Mouse (Mus musculus) ES-CJ7 (cell line): ENCODE results near the gene Kti12.

ENCODE experiments used
- DNase-seq: peaks from one replicate; pipeline ENCODE4 v3.0.0; 2011; ENCODE audit warnings: low read depth, low spot score

Kti12 gene

DNA sequence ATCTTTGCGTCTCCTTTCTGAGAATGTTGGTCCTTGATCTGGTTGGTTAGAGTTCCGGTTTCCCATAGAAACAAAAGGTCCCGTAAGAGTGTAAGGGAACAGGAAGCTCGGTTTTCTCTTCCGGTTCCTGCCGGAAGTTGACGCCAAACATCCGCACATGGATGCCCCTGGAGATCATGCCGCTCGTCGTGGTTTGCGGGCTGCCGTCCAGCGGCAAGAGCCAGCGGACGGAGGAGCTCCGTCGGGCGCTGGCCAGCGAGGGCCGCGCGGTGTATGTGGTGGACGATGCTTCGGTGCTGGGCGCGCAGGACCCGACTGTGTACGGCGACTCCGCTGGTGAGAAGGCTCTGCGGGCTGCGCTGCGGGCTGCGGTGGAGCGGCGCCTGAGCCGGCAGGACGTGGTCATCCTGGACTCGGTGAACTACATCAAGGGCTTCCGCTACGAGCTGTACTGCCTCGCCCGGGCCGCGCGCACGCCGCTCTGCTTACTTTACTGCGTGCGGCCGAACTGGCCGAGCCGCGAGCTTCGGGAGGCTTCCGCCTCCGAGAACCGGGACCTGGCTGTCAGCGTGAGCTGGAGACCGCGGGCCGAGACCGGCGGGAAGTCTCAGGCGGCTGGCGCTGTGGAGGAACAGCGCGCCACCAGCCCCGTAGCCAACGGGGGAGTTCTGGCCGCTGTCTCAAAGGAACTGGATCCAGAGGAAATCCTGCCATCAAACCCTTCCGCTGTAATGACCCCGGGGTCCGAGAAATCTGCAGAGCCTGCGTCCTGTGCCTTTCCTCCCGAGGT lies at the start of gene Kti12:
Gene Kti12 (plus strand): TSS at position 71 of the 790 bp plus-strand sequence.
- peak; percentile 81 for DNase-seq

DNA sequence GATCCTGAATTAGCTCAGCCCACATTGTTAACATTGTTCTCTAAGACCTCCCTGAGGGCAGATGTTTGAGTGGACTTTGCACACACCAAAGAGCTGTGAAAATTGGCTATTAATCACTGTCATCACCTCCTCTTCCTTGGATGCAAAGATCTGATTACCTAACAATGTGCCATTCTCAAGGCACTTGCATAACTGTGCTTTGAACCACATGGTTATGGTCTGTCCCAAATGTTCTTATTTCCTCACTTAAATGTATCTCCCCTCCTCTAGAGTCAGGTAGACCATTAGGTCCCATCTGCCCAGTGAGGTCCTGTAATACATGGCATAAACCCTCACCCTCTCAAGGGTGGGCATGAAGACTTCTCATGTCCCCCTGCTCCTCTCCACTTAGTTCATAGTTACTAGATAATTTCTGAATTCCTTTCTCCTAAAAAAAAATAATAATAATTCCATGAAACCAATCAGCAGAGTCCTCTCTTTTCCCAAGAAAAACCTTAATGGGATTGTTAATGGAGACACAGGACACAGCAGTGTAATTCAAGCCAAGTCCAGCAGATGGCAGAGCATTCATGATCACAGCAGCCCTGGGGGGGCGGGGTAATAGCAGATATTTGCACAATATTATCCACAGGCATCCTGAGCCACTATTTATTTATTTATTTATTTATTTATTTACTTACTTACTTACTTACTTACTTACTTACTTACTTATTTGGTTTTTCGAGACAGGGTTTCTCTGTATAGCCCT lies 49.3 kb upstream of the Kti12 start:
- DNase-seq, result peak; percentile 51

DNA sequence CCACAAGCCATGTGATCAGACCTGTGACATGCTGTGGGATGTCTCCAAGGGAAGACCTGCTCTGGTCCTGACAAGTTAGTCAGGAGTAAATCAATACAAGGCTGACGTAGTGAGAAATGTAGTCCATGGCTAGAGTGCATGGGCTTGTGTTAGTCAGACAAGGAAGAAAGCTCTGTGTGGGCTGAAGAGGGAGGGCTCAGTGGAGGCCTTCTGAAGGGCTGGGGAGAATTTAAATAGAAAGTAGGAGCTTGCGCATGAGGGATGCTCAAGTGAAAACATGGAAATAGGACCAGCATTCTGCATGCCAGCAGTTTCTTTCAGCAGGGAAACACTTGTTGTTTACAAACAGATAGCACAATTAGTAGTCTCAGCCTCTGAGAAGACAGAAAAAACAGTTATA lies 44.0 kb upstream of the Kti12 start:
- DNase-seq, result no peak

DNA sequence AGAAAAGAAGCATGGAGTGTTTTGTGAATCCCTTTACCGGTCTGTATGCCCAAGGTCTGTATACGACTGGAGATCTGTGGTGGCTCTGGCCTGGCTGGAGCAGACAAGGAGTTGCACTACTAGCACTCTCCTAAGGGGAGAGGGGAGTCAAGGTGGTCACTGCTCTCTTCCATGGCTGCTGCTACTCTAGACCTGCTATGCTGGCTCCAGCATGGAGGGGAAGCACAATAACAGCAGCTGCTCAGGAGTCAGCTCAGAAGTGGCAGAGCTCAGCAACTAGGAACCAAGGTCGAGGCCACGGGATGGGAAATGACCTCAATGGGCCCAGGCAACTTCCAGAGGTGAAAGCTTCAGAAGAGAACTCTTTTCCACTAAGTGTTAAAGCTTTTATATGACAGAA lies 36.4 kb upstream of the Kti12 start:
- DNase-seq, result no peak

DNA sequence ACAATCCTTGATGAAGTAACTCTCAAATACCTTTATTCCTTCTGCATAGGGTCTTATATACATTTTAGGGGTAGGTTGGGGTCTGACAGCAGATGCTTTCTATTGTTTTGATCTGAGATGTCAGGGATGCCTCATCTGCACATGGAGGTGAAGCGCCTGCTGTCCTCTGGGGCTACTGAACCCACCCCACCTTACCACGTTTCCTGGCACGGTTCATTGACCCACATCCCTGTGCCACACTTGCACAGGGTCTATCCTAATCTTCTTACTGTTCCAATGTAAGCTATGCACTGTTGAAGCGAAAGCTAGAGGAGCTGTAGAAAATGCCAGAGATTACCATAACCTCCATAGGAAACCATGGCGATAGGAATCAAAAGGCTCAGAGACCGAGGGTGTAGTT lies 36.0 kb upstream of the Kti12 start:
- no peak for DNase-seq

DNA sequence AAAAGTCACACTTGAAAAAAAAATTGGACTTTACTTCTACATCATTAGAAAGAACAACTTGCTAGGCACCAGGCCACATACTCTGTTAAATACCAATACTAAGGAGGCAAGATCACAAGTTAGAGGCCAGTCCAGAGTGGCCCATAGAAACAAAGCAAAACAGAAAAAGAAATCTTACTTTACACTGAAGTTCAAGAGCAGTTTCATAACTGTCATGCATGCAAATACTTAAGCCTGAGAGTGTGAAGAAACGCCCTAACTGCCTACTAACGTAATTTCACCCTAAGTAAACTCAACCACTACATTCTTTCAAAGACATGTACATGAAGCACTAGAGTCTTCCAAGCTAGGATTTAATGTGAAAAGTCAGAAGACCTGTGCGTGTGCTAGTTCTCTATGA lies 21.9 kb upstream of the Kti12 start:
- DNase-seq, result no peak

DNA sequence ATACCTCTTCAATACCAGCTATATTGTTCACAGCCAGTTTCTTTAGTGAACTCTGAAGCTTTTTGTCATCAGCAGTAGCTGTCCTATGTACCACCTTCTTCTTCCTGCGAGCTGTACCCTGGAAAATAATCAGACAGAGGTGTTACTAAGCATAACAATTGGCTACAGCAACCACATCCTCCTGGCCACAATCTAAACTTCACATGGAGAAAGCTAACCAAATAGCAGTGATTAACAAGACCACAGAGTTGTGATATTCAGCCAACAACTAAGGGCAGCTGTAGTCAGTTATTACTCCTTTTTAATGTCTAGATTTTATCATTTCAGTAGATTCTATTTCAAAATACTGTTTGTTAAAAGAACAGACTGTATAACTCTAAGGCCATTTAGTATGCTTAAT lies 21.5 kb upstream of the Kti12 start:
- no peak for DNase-seq

DNA sequence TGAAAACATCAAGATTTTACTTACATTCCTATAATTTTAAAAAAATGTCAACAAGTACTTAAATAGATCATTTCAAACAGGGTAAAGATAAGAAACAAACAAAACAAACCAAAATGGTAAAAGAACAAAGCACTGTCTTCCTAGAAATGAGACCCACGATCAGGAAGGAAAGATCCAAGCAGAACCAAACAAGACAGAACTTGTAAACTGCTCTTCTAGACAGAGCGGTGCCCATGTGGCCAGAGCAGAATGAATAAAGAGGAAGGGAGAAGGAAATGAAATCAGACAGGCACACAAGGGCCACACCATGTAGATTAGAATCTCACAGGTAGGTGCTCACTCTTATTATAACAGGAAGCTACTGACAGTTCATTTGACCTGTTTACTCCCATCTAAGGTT lies 20.9 kb upstream of the Kti12 start:
- no peak for DNase-seq

DNA sequence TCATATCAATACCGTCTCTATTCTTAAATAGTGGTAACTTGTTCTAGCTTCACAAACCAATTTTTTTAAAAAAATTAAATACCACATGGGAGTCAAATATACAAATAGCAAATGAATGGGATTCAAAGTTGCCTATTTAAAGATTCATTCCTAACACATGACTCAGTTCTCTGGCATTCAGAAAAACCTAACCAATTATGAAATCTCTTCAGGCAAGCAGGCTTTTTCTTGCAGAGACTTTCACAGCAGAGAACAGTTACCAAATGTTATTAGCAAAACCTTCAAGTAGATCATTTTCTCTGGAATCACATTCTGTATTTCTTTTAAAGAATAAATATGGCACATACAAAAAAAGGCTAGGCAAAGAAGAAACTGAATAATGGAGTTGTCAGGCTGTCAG lies 16.9 kb upstream of the Kti12 start:
- no peak for DNase-seq

DNA sequence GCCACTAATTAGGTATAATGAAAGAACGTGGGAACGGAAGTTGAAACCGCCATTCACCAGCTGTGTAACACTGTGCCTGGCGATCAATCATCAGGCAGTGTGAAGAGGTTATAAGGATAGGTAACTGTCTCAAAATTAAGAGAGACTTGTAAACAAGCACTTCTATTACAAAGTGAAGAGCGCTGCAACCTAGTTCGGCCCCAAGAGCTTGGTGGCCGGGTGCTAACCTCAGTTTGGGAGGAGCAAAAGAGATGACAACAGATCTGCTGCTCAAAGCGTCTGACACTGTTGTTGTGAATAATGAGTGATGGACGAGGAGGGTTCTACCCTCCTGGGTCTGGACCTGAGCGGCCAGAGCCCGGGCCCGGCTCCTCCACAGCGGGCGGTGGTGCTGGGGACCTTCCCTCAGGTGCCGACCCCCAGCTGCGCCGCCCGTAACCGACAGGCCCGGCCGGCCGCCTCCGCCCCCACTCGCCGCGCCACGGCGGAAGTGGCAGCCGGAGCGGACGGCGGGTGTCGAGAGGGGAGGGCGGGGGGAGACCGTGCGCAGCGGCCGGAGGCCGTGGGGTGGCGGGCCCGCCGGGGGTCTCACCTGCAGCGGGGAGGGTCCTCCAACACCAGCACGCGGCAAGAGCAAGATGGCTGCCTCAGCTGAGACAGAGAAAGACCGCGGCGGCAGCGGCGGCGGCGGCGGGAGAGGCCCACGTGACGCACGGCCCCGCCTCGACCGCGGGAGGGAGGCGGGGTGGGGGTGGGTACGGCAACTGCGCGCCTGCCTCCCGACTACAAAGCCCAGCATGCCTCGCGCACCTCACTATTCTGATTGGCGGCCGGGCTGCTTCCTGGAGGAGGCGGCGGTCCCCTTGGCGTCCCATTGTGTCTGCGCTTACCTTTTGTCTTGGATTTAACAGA lies 14.4 kb upstream of the Kti12 start, which contains the start of gene Btf3l4:
Gene Btf3l4 (minus strand): TSS at position 699 of the 912 bp plus-strand sequence.
- peak; percentile 96 for DNase-seq

DNA sequence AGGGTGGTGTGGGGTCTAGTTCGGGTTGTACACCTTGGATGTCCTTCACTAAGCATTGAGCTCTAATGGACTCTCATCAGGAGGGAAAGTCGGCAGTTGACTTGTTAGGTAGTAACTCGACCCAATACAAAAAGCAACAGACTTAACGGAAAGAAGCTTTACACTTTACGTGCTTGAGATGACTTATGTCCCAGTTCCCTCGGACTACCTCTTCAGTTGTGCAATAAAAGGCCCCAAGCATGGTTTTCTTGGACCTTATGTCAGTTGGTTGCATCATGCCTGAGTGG lies 13.8 kb upstream of the Kti12 start:
- no peak for DNase-seq

DNA sequence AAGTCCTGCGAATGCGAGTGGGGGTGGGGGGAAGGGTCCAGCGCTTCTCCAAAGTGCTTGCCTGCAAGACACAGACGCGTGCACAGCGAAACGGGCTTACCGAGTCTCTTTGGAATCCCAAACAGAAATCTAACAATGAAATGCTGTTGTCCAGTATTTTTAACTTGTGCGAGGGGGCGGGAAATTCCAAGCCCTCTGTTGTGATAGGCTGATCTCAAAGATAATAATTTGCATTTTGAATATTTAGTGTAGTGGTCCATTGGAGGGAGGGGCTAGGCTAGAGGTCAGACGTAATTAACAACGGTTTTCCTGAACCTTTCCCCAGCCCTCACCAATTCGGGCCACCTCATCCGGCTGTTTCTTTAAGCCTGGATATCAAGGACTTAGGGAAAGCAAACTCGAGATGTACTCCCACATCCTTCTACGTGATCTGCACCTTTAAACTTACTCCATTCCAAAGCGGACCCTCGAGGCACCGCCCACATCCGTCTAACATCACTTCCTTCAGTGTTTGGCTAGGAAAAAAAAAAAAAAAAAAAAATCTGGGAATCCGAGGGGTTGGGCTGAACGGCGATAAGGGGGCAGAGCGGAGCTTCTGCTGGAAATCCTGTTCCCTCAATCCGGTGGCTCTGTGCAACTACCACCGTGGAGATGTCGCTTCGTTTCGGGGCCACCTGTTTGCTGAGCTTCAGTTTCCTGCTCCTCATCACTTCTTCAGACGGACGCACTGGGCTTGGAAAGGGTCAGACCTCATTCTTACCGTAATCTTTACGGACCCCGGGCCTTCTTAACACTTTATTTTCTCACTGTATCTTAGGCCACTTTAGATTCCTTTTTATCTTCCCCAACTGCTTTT lies 13.2 kb upstream of the Kti12 start, which contains the start of gene Txndc12:
Gene Txndc12 (plus strand): TSS at position 487 of the 856 bp plus-strand sequence.
- DNase-seq, result peak; percentile 93

DNA sequence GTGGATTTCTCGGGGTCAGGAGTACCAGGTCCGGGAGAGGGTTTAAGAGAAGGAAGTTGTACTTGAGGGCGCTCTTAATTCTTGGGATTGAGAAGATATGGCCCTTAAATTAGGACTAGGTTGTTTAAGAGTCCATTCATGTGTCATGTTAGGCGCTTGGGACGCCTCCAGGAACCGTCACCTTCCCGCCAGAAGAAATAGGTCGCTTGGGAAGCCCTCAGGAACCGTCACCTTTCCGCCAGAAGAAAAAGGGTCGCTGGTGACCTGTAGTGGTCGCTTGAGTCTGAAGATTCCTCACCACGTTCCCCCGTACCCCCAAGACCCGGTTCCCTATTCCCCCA lies 12.6 kb upstream of the Kti12 start:
- no peak for DNase-seq

DNA sequence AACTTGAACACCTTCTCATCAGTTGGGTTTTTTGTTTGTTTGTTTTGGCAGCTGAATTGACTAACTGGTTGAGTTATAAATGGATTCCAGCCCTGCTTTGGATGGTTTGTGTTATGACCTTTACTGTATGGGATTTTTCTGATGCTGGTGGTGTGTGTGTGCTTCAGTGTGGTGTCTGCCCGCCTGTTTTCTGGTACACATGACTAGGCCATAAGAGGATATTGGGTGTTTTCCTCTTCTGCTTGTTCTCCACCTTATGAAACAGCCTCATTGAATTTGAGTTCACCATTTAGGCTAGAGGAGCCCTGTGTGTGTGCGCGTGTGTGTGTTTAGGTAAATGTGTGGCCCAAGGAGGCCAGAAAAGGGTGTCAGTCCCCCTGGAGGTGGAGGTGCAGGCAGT lies 12.1 kb upstream of the Kti12 start:
- DNase-seq, result peak; percentile 31

DNA sequence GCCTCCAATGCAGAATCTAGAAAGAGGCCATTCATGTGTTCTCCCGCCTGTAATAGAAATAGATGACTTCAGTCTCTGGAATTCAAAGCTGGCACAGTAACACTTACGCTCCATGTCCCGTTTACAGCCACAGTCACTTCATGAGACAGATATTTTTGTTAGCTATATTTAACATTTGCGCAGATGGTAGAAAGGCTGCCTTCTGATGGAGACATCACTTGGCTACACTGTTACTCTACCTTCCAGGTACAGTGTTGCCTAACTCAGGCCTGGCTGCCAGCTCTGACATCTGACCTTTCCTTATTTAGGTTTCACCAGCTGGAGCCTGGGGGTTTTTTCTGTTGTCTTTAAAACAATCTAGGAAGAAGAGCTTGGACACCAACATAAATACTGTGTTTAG lies 9.6 kb upstream of the Kti12 start:
- DNase-seq, result no peak

DNA sequence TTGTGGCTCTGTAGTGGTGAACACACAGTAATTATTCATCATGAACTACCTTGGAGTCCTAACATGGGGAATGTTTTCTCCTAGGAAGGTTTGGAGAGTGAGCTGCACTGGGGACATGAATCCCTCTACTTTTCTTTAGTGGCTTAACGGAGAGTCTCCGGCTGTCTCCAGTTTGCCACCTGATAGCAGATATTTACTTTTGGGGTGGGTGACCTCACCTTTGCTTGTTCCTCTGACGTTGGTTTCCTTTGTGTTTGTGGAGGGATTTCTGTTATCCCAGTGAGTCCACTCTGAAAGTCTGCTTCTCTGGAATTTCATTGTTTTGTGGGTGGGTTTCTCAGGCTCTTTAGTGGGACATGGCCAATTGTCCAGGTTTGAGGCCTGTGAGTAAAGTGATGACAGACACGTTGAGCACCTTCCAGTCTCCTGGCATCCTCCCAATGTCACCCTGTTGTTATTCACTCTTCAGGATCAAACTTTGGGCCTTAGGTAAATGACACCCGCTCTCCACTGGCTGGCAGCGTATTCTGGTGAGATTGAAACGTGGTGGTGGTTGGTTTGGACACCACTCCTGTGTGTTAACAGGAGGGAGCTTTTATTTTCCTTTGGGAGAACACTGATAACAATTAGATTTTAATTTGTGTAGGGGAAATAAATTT lies 5.5 kb upstream of the Kti12 start:
- DNase-seq, result no peak

DNA sequence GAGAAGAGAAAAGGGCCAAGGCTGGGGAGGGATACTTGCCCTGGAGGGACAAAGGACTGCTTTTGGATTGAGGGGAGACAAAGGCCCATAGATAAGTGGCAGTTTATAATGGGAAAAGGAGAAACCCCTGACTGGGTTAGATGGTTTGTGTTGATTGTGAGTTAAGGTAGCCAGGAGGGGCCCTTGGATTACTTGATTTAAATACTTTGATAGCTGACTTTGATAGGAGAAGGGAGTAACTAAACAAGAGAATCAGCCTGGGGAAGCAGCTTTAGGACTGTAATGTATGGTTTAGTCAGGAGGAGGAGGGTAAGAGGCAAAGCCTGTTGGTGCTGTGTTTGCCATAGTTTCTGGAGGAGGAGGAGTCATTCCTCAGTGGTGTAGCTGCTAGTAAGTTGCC lies 4.2 kb upstream of the Kti12 start:
- peak; percentile 16 for DNase-seq

DNA sequence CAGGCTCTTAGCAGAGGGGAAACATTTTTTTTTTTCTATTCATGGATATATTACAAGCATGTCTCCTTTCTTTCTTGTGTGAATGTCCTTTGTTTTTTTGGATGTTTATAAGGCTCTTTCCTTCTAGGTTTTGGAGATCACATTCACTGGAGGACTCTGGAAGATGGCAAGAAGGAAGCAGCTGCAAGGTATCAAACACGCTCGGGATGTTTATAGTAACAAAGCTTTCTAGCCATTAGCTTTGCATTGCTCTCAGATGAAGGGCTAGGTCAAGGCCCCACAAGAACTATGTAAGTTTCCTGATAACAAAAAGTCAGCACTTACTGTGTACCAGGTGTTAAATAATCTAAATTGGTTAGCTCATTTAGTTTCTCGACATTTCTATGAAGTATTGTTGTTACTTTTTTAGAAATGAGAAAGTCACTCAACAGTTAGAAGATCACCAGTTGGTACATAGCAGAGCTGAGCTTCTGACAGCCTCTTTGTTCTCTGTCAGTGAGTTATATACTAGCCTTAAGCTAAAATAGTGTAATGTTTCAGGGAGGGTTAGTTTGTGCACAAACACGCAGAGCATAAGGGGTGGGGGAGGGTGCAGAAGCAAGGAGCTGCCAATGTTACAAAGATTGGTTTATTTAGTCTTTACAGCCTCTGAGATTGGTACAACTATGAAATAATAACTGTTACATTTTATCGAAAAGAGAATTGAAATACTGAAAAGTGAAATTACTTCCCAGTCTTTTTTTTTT lies 1.6 kb upstream of the Kti12 start:
- DNase-seq, result no peak

DNA sequence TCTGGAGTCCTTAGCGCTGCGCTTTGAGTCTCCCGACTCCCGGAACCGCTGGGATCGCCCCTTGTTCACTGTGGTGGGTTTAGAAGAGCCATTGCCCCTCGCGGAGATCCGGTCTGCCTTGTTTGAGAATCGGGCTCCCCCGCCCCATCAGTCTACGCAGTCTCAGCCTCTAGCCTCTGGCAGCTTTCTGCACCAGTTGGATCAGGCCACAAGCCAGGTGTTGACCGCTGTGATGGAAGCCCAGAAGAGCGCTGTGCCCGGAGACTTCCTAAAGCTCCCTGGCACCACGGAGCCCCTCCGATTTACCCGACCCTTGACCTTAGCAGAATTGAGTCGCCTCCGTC lies 892 bp downstream of the Kti12 start, which contains the start of gene A730015C16Rik:
Gene A730015C16Rik (minus strand): TSS at position 115 of the 344 bp plus-strand sequence.
- no peak for DNase-seq

DNA sequence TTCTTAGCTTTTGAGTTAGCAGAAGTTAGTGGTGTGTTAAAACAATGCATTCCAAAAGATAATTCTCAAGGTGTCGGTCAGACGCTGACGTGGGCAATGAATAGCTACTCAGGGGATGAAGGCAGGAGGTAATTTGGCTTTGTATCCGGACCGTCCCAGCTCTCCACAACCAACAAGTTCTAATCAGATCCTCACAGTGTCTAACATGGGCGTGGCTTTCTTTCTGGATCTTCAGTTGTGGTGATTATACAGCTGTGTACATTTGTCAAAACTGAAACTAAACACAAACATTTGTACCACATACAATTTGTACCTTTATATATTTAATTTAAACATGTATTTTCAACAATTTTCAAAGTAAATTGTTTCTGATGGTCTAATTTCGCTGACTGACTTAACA lies 19.2 kb downstream of the Kti12 start:
- no peak for DNase-seq
